Mouse (Mus musculus): ENCODE data around the gene Desi1.
A peak's percentile ranks its signal among the peaks of the same experiment; 100 is the strongest.

The Desi1 gene

GRCm38 (mm10) chr15:82033762-82034161, at the start of gene Desi1:
Gene Desi1 (minus strand): TSS chr15:82033862.
- DNase-seq (ENCODE audit: extremely low spot score, low read depth, low spot score): no peak

GRCm38 (mm10) chr15:82081161-82081560, 47.5 kb upstream of the Desi1 start:
- no peak for DNase-seq (ENCODE audit: extremely low spot score, low read depth, low spot score)

- no peak for DNase-seq (ENCODE audit: extremely low spot score, low read depth, low spot score)
These were observed 46.2 kb upstream of the Desi1 start for GRCm38 (mm10) chr15:82079883-82080282.

GRCm38 (mm10) chr15:82073490-82073889, 39.8 kb upstream of the Desi1 start:
- no peak for DNase-seq (ENCODE audit: extremely low spot score, low read depth, low spot score)

GRCm38 (mm10) chr15:82071816-82072469, 38.3 kb upstream of the Desi1 start:
- DNase-seq (ENCODE audit: extremely low spot score, low read depth, low spot score): no peak

- no peak for DNase-seq (ENCODE audit: extremely low spot score, low read depth, low spot score)
These were observed 36.2 kb upstream of the Desi1 start, which contains the start of gene Mei1 for GRCm38 (mm10) chr15:82069898-82070297. Gene Mei1 (plus strand): TSS chr15:82069996.

- peak; percentile 89 for DNase-seq (ENCODE audit: extremely low spot score, low read depth, low spot score)
These were observed 31.8 kb upstream of the Desi1 start for GRCm38 (mm10) chr15:82065511-82065910.

- DNase-seq (ENCODE audit: extremely low spot score, low read depth, low spot score): no peak
These were observed 30.2 kb upstream of the Desi1 start for GRCm38 (mm10) chr15:82063909-82064308.

- no peak for DNase-seq (ENCODE audit: extremely low spot score, low read depth, low spot score)
These were observed 25.1 kb upstream of the Desi1 start, which contains the start of gene 4930407I10Rik for GRCm38 (mm10) chr15:82058719-82059201. Gene 4930407I10Rik (plus strand): TSS chr15:82059151.

GRCm38 (mm10) chr15:82052544-82052943, 18.9 kb upstream of the Desi1 start:
- no peak for DNase-seq (ENCODE audit: extremely low spot score, low read depth, low spot score)

GRCm38 (mm10) chr15:82047080-82047883, 13.6 kb upstream of the Desi1 start, which contains the start of gene Snu13:
Gene Snu13 (minus strand): TSS chr15:82047598.
- DNase-seq (ENCODE audit: extremely low spot score, low read depth, low spot score): peak; percentile 50

- no peak for DNase-seq (ENCODE audit: extremely low spot score, low read depth, low spot score)
These were observed 12.7 kb upstream of the Desi1 start for GRCm38 (mm10) chr15:82046246-82046891.

- no peak for DNase-seq (ENCODE audit: extremely low spot score, low read depth, low spot score)
These were observed 10.6 kb upstream of the Desi1 start for GRCm38 (mm10) chr15:82044166-82044784.

- DNase-seq (ENCODE audit: extremely low spot score, low read depth, low spot score): peak; percentile 39
These were observed 7.0 kb upstream of the Desi1 start for GRCm38 (mm10) chr15:82040650-82041049.

GRCm38 (mm10) chr15:82035904-82036689, 2.4 kb upstream of the Desi1 start:
- no peak for DNase-seq (ENCODE audit: extremely low spot score, low read depth, low spot score)

GRCm38 (mm10) chr15:82032386-82032785, 1.3 kb downstream of the Desi1 start:
- no peak for DNase-seq (ENCODE audit: extremely low spot score, low read depth, low spot score)

GRCm38 (mm10) chr15:82027726-82028125, 5.9 kb downstream of the Desi1 start:
- no peak for DNase-seq (ENCODE audit: extremely low spot score, low read depth, low spot score)

- no peak for DNase-seq (ENCODE audit: extremely low spot score, low read depth, low spot score)
These were observed 6.4 kb downstream of the Desi1 start for GRCm38 (mm10) chr15:82027276-82027675.

GRCm38 (mm10) chr15:82023965-82024635, 9.6 kb downstream of the Desi1 start:
- DNase-seq (ENCODE audit: extremely low spot score, low read depth, low spot score): no peak
